Mouse (Mus musculus) heart, embryonic 11.5 days (tissue): ENCODE results near the gene Mylk. TPM values are rescaled to one million over a fixed set of nuclear protein-coding genes. Genes with fewer than 3 reads are reported as not detected.

Source experiments
- ATAC-seq: fragments of 200-750 bp; cut with Nextera tagmentation; replicated peaks from 2 replicates; pipeline ENCODE4 v1.8.0; 2017; ENCODE audit warnings: moderate library complexity; ENCODE audit not compliant: insufficient number of reproducible peaks, low FRiP score, low TSS enrichment
- H3K27ac ChIP-seq: fragments of 300-500 bp; sonication (generic); 2 replicates; pipeline ENCODE4 v1.5.1; 2014; ENCODE audit warnings: mild to moderate bottlenecking, low read depth, low read length
- H3K27me3 ChIP-seq: fragments of 300-500 bp; sonication (generic); 2 replicates; pipeline ENCODE4 v1.6.1; 2014; ENCODE audit warnings: mild to moderate bottlenecking, low read length, mixed read lengths; ENCODE audit not compliant: control insufficient read depth, insufficient read depth
- H3K36me3 ChIP-seq: fragments of 300-500 bp; sonication (generic); 2 replicates; pipeline ENCODE4 v1.6.1; 2014; ENCODE audit warnings: mild to moderate bottlenecking, low read length, moderate library complexity, mixed read lengths; ENCODE audit not compliant: control insufficient read depth, insufficient read depth
- H3K4me1 ChIP-seq: fragments of 300-500 bp; sonication (generic); 2 replicates; pipeline ENCODE4 v1.6.1; 2014; ENCODE audit warnings: low read length; ENCODE audit not compliant: control insufficient read depth, insufficient read depth
- H3K4me2 ChIP-seq: fragments of 300-500 bp; sonication (generic); 2 replicates; pipeline ENCODE4 v1.6.1; 2014; ENCODE audit warnings: mild to moderate bottlenecking, moderate library complexity
- H3K4me3 ChIP-seq: fragments of 300-500 bp; sonication (generic); 2 replicates; pipeline ENCODE4 v1.5.1; 2014; ENCODE audit warnings: low read depth, low read length
- H3K9ac ChIP-seq: fragments of 300-500 bp; sonication (generic); 2 replicates; pipeline ENCODE4 v1.6.1; 2014; ENCODE audit warnings: mild to moderate bottlenecking, low read depth, low read length, moderate library complexity
- H3K9me3 ChIP-seq: fragments of 300-500 bp; sonication (generic); replicated peaks from 2 replicates; pipeline ENCODE4 v1.6.1; 2016; ENCODE audit warnings: low read length; ENCODE audit not compliant: control insufficient read depth
- WGBS: fragments of 180-500 bp; shearing (Covaris S2); extraction: QIAGEN DNeasy Blood & Tissue Kit; methylation state at CpG from one replicate; pipeline ENCODE4 v1.1.7; 2014; ENCODE audit not compliant: insufficient replicate concordance; 5-methylcytosine and 5-hydroxymethylcytosine counted together
- polyA plus RNA-seq: library from polyadenylated mRNA; unstranded; fragments of >200 nt; fragmentation: Nextera tagmentation; extraction: Ambion mirVana; gene quantifications from 2 replicates; pipeline ENCODE4 v1.2.1, GENCODE M21; 2014

Mylk gene
- polyA plus RNA-seq, 1 experiment from 2014 or later = 4.3 TPM

DNA sequence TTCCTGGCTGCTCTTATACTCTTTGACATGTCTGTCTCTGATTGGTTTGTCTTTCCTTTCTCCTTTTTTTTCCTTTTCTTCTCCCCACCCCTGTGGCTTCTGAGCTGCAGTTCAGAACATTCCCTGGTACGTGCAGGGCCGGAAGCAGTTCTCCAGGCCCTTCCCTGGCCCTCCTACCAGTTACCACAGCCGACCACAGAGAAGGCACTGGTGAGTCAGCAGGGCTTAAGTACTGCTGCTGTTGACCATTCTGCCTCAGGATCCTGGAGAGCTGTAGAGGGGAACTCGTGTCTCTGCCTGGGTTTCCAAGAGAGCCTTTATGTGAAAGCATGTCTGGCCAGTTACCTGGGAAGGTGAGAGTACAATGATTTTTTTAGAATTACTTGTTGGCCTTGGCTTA lies 39.7 kb downstream of the Mylk start:
- H3K27ac ChIP-seq = no peak overlapping the region
- H3K4me2 ChIP-seq = no peak overlapping the region
- H3K9ac ChIP-seq = no peak overlapping the region
- H3K4me1 ChIP-seq = no peaks in the 10 kb centered on the region
- ATAC-seq = no peak
- no peaks in the 10 kb centered on the region for H3K36me3 ChIP-seq
- H3K9me3 ChIP-seq = no peaks in the 10 kb centered on the region
- H3K27me3 ChIP-seq = peaks cover 2% of the 10 kb centered on the region; the same call in 1 of the 2 replicates
- WGBS = 51% methylated on average over 4 of the region's 4 CpGs
- H3K4me3 ChIP-seq = no peak overlapping the region

DNA sequence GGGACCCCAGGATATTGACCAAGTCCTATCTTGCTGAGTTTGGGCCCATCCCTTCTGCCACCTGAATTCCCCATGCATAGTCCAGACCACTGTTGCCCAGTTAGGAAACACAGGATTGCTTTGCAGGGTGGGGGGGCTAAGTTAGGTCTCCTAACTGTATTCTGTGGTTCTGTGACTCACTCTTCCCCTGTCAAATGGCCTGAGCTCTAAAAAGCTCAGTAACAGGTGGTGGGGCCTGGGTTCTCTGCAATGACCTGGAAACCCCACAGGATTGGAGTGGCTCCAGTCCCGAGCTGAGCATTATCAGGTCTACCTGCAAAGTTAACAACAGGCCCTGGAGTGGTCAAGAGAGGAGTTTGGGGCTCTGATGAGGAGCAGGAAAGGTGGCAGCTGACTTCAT lies 47.5 kb downstream of the Mylk start:
- Histone ChIP-seq H3K9ac (no peak overlapping the region), H3K9me3 (no peaks in the 10 kb centered on the region), H3K4me2 (no peak overlapping the region), H3K4me1 (peaks cover 14% of the 10 kb centered on the region), H3K36me3 (no peaks in the 10 kb centered on the region), H3K27me3 (no peaks in the 10 kb centered on the region), H3K4me3 (no peak overlapping the region), H3K27ac (no peak overlapping the region)
- 33% methylated on average over 1 of the region's 1 CpGs for WGBS
- ATAC-seq = no peak

DNA sequence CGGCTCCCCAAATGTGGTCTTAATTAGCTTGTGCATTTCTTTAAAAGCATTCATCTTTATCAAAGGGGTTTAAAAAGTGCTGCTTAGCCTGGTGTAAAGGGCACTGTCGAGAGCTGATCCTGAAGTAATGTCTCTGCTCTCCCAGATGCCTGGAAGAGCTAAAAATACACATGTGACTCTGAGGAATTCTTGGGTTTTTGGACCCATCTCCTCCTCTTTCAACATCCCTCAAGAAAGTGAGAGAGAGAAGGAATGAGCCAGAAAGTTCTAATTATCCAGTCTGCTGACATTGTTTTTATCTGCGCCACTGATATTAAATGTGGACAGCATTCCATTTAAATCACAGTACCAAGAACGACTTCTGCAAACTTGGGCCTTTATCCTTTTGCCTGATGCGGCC lies 48.0 kb downstream of the Mylk start:
- Histone ChIP-seq H3K36me3 (no peaks in the 10 kb centered on the region), H3K4me2 (no peak overlapping the region), H3K27ac (no peak overlapping the region), H3K4me1 (peaks cover 14% of the 10 kb centered on the region), H3K9me3 (no peaks in the 10 kb centered on the region), H3K27me3 (no peaks in the 10 kb centered on the region), H3K9ac (no peak overlapping the region), H3K4me3 (no peak overlapping the region)
- no peak for ATAC-seq
- 46% methylated on average over 5 of the region's 5 CpGs for WGBS

DNA sequence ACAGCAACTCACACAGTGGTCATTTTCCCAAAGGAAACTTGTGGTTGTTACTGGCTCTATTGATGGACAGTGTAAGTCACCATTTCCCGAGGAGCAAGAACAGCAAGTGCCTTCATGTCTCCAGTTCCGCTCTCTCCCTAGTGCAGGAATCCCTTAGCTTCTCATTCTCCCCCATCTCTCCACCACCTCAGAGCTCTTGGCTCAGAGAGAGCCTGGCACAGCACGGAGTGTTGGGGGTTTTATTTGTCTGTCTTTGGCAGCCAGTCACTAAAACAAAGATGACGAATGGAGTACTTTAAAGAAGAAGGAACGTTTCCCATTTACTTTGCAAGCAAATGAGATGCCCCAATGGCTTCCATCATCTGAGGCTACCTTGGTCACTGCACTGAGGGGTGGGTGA lies 56.2 kb downstream of the Mylk start:
- H3K4me3 ChIP-seq = no peak overlapping the region
- no peaks in the 10 kb centered on the region for H3K36me3 ChIP-seq
- no peak overlapping the region for H3K4me2 ChIP-seq
- H3K9ac ChIP-seq = no peak overlapping the region
- WGBS = 81% methylated on average over 5 of the region's 5 CpGs
- 0 out of 2 replicates have a peak, but pooled peaks cover 3% of the 10 kb centered on the region for H3K27me3 ChIP-seq
- no peak overlapping the region for H3K27ac ChIP-seq
- H3K9me3 ChIP-seq = no peaks in the 10 kb centered on the region
- H3K4me1 ChIP-seq = no peaks in the 10 kb centered on the region
- ATAC-seq = no peak

- Histone ChIP-seq H3K27ac (no peak overlapping the region), H3K9me3 (no peaks in the 10 kb centered on the region)
- 38% methylated on average over 11 of the region's 11 CpGs for WGBS
Observed at GRCm38 (mm10) chr16:34804286-34805010, 59.4 kb downstream of the Mylk start.

GRCm38 (mm10) chr16:34806883-34807767 lies 62.1 kb downstream of the Mylk start:
- 28% methylated on average over 16 of the region's 16 CpGs for whole genome bisulfite sequencing
- H3K4me2 ChIP-seq = peak overlapping the region; percentile 27

More at GRCm38 (mm10) chr16:34804286-34805010, 59.4 kb downstream of the Mylk start:
- peaks cover 4% of the 10 kb centered on the region; the same call in 1 of the 2 replicates for H3K4me1 ChIP-seq
- no peak for ATAC-seq
- H3K4me2 ChIP-seq = no peak overlapping the region
- H3K4me3 ChIP-seq = no peak overlapping the region
- H3K27me3 ChIP-seq = 0 out of 2 replicates have a peak, but pooled peaks cover 3% of the 10 kb centered on the region
- H3K9ac ChIP-seq = no peak overlapping the region
- H3K36me3 ChIP-seq = no peaks in the 10 kb centered on the region

GRCm38 (mm10) chr16:34807768-34808275 lies 62.8 kb downstream of the Mylk start:
- 0 out of 2 replicates have a peak, but pooled peaks cover 3% of the 10 kb centered on the region for H3K27me3 ChIP-seq
- no peaks in the 10 kb centered on the region for H3K9me3 ChIP-seq
- H3K4me3 ChIP-seq = no peak overlapping the region
- WGBS = 43% methylated on average over 11 of the region's 11 CpGs
- H3K27ac ChIP-seq = no peak overlapping the region
- H3K4me2 ChIP-seq = no peak overlapping the region
- H3K4me1 ChIP-seq = peaks cover 4% of the 10 kb centered on the region; the same call in 1 of the 2 replicates
- H3K36me3 ChIP-seq = no peaks in the 10 kb centered on the region
- no peak for ATAC-seq
- H3K9ac ChIP-seq = no peak overlapping the region

More at GRCm38 (mm10) chr16:34806883-34807767, 62.1 kb downstream of the Mylk start:
- H3K27me3 ChIP-seq = 0 out of 2 replicates have a peak, but pooled peaks cover 3% of the 10 kb centered on the region
- no peak for ATAC-seq
- no peak overlapping the region for H3K27ac ChIP-seq
- H3K4me1 ChIP-seq = peaks cover 4% of the 10 kb centered on the region; the same call in 1 of the 2 replicates
- no peaks in the 10 kb centered on the region for H3K36me3 ChIP-seq
- no peaks in the 10 kb centered on the region for H3K9me3 ChIP-seq
- H3K4me3 ChIP-seq = no peak overlapping the region
- no peak overlapping the region for H3K9ac ChIP-seq

DNA sequence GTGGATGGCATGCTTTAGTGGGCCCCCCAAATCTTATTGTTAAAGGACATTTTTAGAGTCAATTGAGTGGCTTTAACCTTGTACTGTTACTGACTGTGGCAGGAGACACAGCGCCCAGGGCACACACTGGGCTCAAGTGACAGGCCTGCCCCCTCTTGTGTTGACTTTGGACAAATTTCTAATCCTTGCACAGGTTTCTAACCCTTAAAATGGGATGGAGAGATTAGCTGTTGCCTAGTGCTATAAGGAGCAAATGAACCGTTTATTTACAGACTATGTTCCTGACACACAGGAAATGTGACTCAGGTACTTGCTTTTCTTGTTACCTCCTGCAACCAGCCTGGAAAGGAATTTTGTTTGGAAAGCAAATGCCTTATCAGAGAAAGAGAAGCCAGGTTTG lies 67.2 kb downstream of the Mylk start:
- WGBS = 64% methylated on average over 2 of the region's 2 CpGs
- no peak for ATAC-seq
- H3K4me2 ChIP-seq = no peak overlapping the region
- no peaks in the 10 kb centered on the region for H3K27me3 ChIP-seq
- no peaks in the 10 kb centered on the region for H3K9me3 ChIP-seq
- H3K36me3 ChIP-seq = no peaks in the 10 kb centered on the region
- H3K4me3 ChIP-seq = no peak overlapping the region
- no peak overlapping the region for H3K27ac ChIP-seq
- H3K9ac ChIP-seq = no peak overlapping the region
- peaks cover under 1% of the 10 kb centered on the region; the same call in 1 of the 2 replicates for H3K4me1 ChIP-seq
